Mouse (Mus musculus) erythroblast, embryonic 14.5 days (primary cell): ENCODE measurements around the gene Dynll2. TPM values are rescaled to one million over a fixed set of nuclear protein-coding genes. Genes with fewer than 3 reads are reported as not detected.

Source experiments
- H3K27me3 ChIP-seq: 2 replicates; pipeline ENCODE4 v1.6.1; 2012; ENCODE audit warnings: inconsistent platforms; ENCODE audit not compliant: control insufficient read depth
- H3K36me3 ChIP-seq: 2 replicates; pipeline ENCODE4 v1.6.1; 2012; ENCODE audit warnings: mild to moderate bottlenecking, inconsistent platforms; ENCODE audit not compliant: control insufficient read depth
- H3K4me1 ChIP-seq: 2 replicates; pipeline ENCODE4 v1.6.1; 2012; ENCODE audit warnings: inconsistent platforms; ENCODE audit not compliant: control insufficient read depth
- H3K4me3 ChIP-seq: replicated peaks from 2 replicates; pipeline ENCODE3; 2012; ENCODE audit warnings: moderate library complexity, mild to moderate bottlenecking, inconsistent platforms
- H3K9me3 ChIP-seq: 2 replicates; pipeline ENCODE4 v1.6.1; 2012; ENCODE audit warnings: low read length, inconsistent platforms, mixed read lengths; ENCODE audit not compliant: control insufficient read depth
- GATA1 ChIP-seq: IDR thresholded peaks from 2 replicates; pipeline ENCODE4 v1.6.1; 2012; ENCODE audit warnings: low read length, inconsistent platforms, mixed read lengths
- TAL1 ChIP-seq: IDR thresholded peaks from 3 replicates; pipeline ENCODE4 v1.6.1; 2012; ENCODE audit warnings: low read length, inconsistent platforms, mixed read lengths
- polyA plus RNA-seq: library from polyadenylated mRNA; stranded (reverse); fragments of >175 nt; gene quantifications from 2 replicates; pipeline ENCODE4 v1.2.3, GENCODE M21; 2012

Gene Dynll2
- polyA plus RNA-seq, 1 experiment: 3.3 TPM

GRCm38 (mm10) chr11:88015795-88016194 is 28.5 kb upstream of the Dynll2 start:
- Histone ChIP-seq H3K4me3 (no peak overlapping the region), H3K4me1 (no peaks in the 10 kb centered on the region), H3K9me3 (no peaks in the 10 kb centered on the region), H3K27me3 (no peaks in the 10 kb centered on the region), H3K36me3 (no peaks in the 10 kb centered on the region)
- TF ChIP-seq TAL1 (no peak), GATA1 (no peak)

GRCm38 (mm10) chr11:88015161-88015560 is 27.8 kb upstream of the Dynll2 start:
- Histone ChIP-seq H3K4me3 (no peak overlapping the region), H3K36me3 (no peaks in the 10 kb centered on the region), H3K9me3 (no peaks in the 10 kb centered on the region), H3K4me1 (no peaks in the 10 kb centered on the region), H3K27me3 (peaks cover under 1% of the 10 kb centered on the region)
- TF ChIP-seq GATA1 (no peak), TAL1 (no peak)

- Histone ChIP-seq H3K4me1 (no peaks in the 10 kb centered on the region), H3K27me3 (peaks cover 9% of the 10 kb centered on the region), H3K9me3 (no peaks in the 10 kb centered on the region), H3K4me3 (no peak overlapping the region), H3K36me3 (no peaks in the 10 kb centered on the region)
- TF ChIP-seq TAL1: no peak
These were observed 26.3 kb upstream of the Dynll2 start for GRCm38 (mm10) chr11:88013632-88014031.

- Histone ChIP-seq H3K4me3 (no peak overlapping the region), H3K27me3 (peaks cover 9% of the 10 kb centered on the region), H3K9me3 (no peaks in the 10 kb centered on the region), H3K4me1 (no peaks in the 10 kb centered on the region), H3K36me3 (no peaks in the 10 kb centered on the region)
- no peak; the same call in 2 of the 3 replicates for TF ChIP-seq TAL1
- no peak for TF ChIP-seq GATA1
These were observed 25.4 kb upstream of the Dynll2 start for GRCm38 (mm10) chr11:88012621-88013244.

GRCm38 (mm10) chr11:88011914-88012419 is 24.6 kb upstream of the Dynll2 start:
- H3K9me3 ChIP-seq: no peaks in the 10 kb centered on the region
- H3K4me3 ChIP-seq: no peak overlapping the region
- H3K4me1 ChIP-seq: no peaks in the 10 kb centered on the region
- peaks cover 9% of the 10 kb centered on the region for H3K27me3 ChIP-seq
- TF ChIP-seq TAL1 (no peak), GATA1 (no peak)
- H3K36me3 ChIP-seq: no peaks in the 10 kb centered on the region

- no peaks in the 10 kb centered on the region for H3K9me3 ChIP-seq
- no peaks in the 10 kb centered on the region for H3K36me3 ChIP-seq
- H3K4me3 ChIP-seq: no peak overlapping the region
- no peaks in the 10 kb centered on the region for H3K4me1 ChIP-seq
- H3K27me3 ChIP-seq: peaks cover 9% of the 10 kb centered on the region
- TF ChIP-seq TAL1: no peak
- no peak for TF ChIP-seq GATA1
These were observed 24.0 kb upstream of the Dynll2 start for GRCm38 (mm10) chr11:88011208-88011913.

GRCm38 (mm10) chr11:88009542-88010190 is 22.3 kb upstream of the Dynll2 start:
- no peak overlapping the region for H3K4me3 ChIP-seq
- H3K4me1 ChIP-seq: no peaks in the 10 kb centered on the region

GRCm38 (mm10) chr11:88008641-88009040 is 21.3 kb upstream of the Dynll2 start:
- Histone ChIP-seq H3K27me3 (peaks cover 9% of the 10 kb centered on the region), H3K4me3 (no peak overlapping the region), H3K36me3 (no peaks in the 10 kb centered on the region), H3K9me3 (no peaks in the 10 kb centered on the region), H3K4me1 (no peaks in the 10 kb centered on the region)
- no peak for TF ChIP-seq TAL1
- no peak for TF ChIP-seq GATA1

More at GRCm38 (mm10) chr11:88009542-88010190, 22.3 kb upstream of the Dynll2 start:
- Histone ChIP-seq H3K27me3 (peaks cover 9% of the 10 kb centered on the region), H3K9me3 (no peaks in the 10 kb centered on the region), H3K36me3 (no peaks in the 10 kb centered on the region)
- TF ChIP-seq GATA1 (no peak), TAL1 (no peak)

GRCm38 (mm10) chr11:88004123-88004522 is 16.8 kb upstream of the Dynll2 start:
- H3K9me3 ChIP-seq: no peaks in the 10 kb centered on the region
- no peak for TF ChIP-seq GATA1
- TF ChIP-seq TAL1: no peak
- no peak overlapping the region for H3K4me3 ChIP-seq

More at GRCm38 (mm10) chr11:88004123-88004522, 16.8 kb upstream of the Dynll2 start:
- H3K4me1 ChIP-seq: no peaks in the 10 kb centered on the region
- no peaks in the 10 kb centered on the region for H3K36me3 ChIP-seq
- no peaks in the 10 kb centered on the region for H3K27me3 ChIP-seq
